Mouse (Mus musculus): ENCODE data around the gene Xlr5a. TPM values are rescaled to one million over a fixed set of nuclear protein-coding genes. Genes with fewer than 3 reads are reported as not detected.
"Not testable (repeated sequence)": the region's sequence is repeated elsewhere in the genome, so short reads cannot be mapped to it uniquely, and the experiment has no call there.

Xlr5a gene
- polyA plus RNA-seq, 1 experiment from 2014 or later, result 0.40 TPM

DNA sequence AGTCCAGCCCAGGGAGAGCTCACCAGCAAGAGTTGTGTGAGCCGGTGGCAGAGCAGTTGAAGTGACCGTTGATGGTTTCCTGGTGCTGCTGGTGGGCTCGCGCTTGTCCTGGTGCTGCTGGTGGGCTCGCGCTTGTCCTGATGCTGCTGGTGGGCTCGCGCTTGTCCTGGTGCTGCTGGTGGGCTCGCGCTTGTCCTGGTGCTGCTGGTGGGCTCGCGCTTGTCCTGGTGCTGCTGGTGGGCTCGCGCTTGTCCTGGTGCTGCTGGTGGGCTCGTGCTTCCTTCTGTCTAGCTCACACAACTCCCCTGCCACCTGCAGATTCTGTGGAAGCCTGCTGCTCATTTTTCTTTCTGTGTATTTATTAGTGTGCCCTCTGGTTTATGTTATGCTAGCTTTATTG is 115.9 kb downstream of the Xlr5a start, which contains the start of gene Spin2d:
Gene Spin2d, minus strand, starts transcription at position 101 of the 400 bp plus-strand sequence.
- H3K27ac ChIP-seq (ENCODE audit: low read length); H3K36me3 ChIP-seq (ENCODE audit: control insufficient read depth, insufficient read depth, low read length); H3K27me3 ChIP-seq (replicated peaks; ENCODE audit: control insufficient read depth, insufficient read depth, low read length); H3K9me3 ChIP-seq (ENCODE audit: control insufficient read depth, low read length); ATAC-seq; H3K4me3 ChIP-seq (ENCODE audit: low read length); H3K9ac ChIP-seq (ENCODE audit: low read depth, low read length); H3K4me2 ChIP-seq (ENCODE audit: low read depth, low read length); H3K4me1 ChIP-seq (ENCODE audit: control insufficient read depth, insufficient read depth, low read length): not testable (repeated sequence)
- WGBS, result 78% methylated on average over 6 of the region's 15 CpGs

DNA sequence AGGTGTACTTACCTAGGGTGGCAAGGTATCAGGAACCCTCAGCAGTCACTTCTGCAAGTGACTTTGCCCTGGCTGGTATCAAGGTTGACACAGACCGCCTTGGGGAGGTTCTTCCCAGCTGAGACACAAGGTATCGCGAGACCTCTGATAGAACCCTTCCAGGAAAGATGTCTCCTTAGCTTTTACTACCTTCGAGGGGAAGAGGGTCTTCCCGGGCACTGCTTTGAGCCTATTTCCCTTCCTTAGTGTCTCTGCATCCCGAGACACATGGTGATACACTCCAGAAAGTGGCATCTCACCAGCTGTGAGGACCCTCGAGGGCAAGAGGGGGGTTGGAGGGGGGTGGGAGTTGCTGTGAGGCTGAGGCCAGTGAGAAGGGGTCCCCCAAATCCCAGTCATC is 143.4 kb downstream of the Xlr5a start, which contains the start of gene DXBay18:
Gene DXBay18, minus strand, starts transcription at position 101 of the 400 bp plus-strand sequence.
- not testable (repeated sequence) for H3K9me3 ChIP-seq (ENCODE audit: control insufficient read depth, low read length); H3K4me1 ChIP-seq (ENCODE audit: control insufficient read depth, insufficient read depth, low read length); H3K36me3 ChIP-seq (ENCODE audit: control insufficient read depth, insufficient read depth, low read length); H3K4me2 ChIP-seq (ENCODE audit: low read depth, low read length); ATAC-seq; H3K27me3 ChIP-seq (replicated peaks; ENCODE audit: control insufficient read depth, insufficient read depth, low read length); H3K27ac ChIP-seq (ENCODE audit: low read length); H3K4me3 ChIP-seq (ENCODE audit: low read length); H3K9ac ChIP-seq (ENCODE audit: low read depth, low read length)
- WGBS, result no CpG with 5 or more reads among the region's 7 CpGs

DNA sequence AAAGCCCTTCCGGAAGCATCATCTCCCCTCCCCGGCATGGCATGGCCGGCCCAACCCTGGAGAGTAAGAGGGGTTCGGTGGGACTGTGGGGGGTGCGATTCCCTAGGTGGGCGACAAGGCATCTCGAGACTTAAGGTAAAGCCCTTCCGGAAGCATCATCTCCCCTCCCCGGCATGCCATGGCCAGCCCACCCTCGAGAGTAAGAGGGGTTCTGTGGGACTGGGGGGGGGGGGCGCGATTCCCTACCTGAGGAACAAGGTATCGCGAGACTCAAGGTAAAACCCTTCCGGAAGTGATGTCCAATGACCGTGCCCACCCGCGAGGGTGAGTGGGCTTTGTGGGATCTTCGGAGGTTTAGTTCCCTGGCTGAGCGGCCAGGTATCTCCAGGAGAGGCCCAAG is 144.3 kb downstream of the Xlr5a start, which contains the start of gene Xlr5b:
Gene Xlr5b, plus strand, starts transcription at position 301 of the 400 bp plus-strand sequence.
- not testable (repeated sequence) for ATAC-seq; H3K36me3 ChIP-seq (ENCODE audit: control insufficient read depth, insufficient read depth, low read length); H3K4me3 ChIP-seq (ENCODE audit: low read length); H3K27me3 ChIP-seq (replicated peaks; ENCODE audit: control insufficient read depth, insufficient read depth, low read length); H3K27ac ChIP-seq (ENCODE audit: low read length); H3K9ac ChIP-seq (ENCODE audit: low read depth, low read length); H3K9me3 ChIP-seq (ENCODE audit: control insufficient read depth, low read length); H3K4me2 ChIP-seq (ENCODE audit: low read depth, low read length); H3K4me1 ChIP-seq (ENCODE audit: control insufficient read depth, insufficient read depth, low read length)
- no CpG with 5 or more reads among the region's 20 CpGs for WGBS

DNA sequence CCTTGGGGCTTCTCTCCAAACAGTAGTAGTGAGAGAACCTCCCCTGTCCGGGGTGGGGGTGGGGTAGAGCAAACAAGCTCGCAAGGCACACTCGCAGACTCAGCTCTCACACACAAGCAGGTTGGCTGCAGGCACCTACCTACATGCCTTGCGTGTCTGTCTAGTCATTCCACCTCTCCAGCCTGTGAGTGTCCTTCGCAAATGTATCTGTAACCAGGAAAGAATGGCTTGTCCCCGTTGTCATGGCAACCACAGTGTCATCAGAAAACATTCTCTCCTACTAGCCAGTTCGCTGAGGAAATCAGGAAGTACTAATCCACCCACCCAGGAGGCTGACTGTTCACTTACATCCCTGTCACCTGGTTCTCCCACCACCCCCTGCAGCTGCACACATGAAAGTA is 149.6 kb downstream of the Xlr5a start:
- not testable (repeated sequence) for H3K4me3 ChIP-seq (ENCODE audit: low read length); H3K27me3 ChIP-seq (replicated peaks; ENCODE audit: control insufficient read depth, insufficient read depth, low read length); H3K27ac ChIP-seq (ENCODE audit: low read length); H3K9ac ChIP-seq (ENCODE audit: low read depth, low read length); H3K9me3 ChIP-seq (ENCODE audit: control insufficient read depth, low read length); H3K4me1 ChIP-seq (ENCODE audit: control insufficient read depth, insufficient read depth, low read length); H3K36me3 ChIP-seq (ENCODE audit: control insufficient read depth, insufficient read depth, low read length); H3K4me2 ChIP-seq (ENCODE audit: low read depth, low read length)
- WGBS, result no CpG with 5 or more reads among the region's 7 CpGs
- ATAC-seq, result peak; percentile 59

DNA sequence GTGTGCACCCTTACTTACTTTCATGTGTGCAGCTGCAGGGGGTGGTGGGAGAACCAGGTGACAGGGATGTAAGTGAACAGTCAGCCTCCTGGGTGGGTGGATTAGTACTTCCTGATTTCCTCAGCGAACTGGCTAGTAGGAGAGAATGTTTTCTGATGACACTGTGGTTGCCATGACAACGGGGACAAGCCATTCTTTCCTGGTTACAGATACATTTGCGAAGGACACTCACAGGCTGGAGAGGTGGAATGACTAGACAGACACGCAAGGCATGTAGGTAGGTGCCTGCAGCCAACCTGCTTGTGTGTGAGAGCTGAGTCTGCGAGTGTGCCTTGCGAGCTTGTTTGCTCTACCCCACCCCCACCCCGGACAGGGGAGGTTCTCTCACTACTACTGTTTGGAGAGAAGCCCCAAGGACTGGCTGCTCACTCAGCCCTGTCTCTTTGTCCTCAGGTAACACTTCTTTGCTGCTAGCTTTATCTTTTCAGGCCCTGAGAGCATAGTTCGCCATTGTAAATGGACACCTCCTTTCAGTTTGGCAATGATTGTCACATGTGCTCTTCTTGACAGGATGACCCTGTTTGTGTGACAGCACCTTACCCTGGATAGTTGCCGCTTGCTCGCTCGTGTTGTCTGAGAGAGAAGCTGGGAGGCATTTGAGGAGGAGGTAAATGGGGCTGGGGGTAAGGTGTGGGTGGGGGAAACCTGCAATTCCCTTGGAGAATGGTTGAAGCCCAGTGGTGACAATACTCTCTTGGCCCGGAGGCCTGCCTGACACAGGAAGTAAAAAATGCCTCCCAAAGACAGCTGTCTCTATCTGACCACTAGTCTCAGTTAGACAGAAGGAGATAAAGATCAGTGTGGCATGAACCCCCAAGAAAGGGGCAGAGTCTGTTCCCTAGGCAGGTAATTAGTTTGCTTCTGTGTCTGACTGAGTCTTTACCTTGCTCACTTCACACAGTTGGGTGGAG is 169.6 kb downstream of the Xlr5a start:
- H3K4me2 ChIP-seq (ENCODE audit: low read depth, low read length); H3K27ac ChIP-seq (ENCODE audit: low read length); H3K9ac ChIP-seq (ENCODE audit: low read depth, low read length); H3K4me3 ChIP-seq (ENCODE audit: low read length); H3K36me3 ChIP-seq (ENCODE audit: control insufficient read depth, insufficient read depth, low read length); H3K4me1 ChIP-seq (ENCODE audit: control insufficient read depth, insufficient read depth, low read length); H3K27me3 ChIP-seq (replicated peaks; ENCODE audit: control insufficient read depth, insufficient read depth, low read length); H3K9me3 ChIP-seq (ENCODE audit: control insufficient read depth, low read length): not testable (repeated sequence)
- peak; percentile 77 for ATAC-seq
- WGBS, result no CpG with 5 or more reads among the region's 12 CpGs

DNA sequence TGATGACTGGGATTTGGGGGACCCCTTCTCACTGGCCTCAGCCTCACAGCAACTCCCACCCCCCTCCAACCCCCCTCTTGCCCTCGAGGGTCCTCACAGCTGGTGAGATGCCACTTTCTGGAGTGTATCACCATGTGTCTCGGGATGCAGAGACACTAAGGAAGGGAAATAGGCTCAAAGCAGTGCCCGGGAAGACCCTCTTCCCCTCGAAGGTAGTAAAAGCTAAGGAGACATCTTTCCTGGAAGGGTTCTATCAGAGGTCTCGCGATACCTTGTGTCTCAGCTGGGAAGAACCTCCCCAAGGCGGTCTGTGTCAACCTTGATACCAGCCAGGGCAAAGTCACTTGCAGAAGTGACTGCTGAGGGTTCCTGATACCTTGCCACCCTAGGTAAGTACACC is 176.0 kb downstream of the Xlr5a start, which contains the start of gene Gm14685:
Gene Gm14685, plus strand, starts transcription at position 301 of the 400 bp plus-strand sequence.
- ATAC-seq; H3K4me3 ChIP-seq (ENCODE audit: low read length); H3K36me3 ChIP-seq (ENCODE audit: control insufficient read depth, insufficient read depth, low read length); H3K4me2 ChIP-seq (ENCODE audit: low read depth, low read length); H3K27me3 ChIP-seq (replicated peaks; ENCODE audit: control insufficient read depth, insufficient read depth, low read length); H3K27ac ChIP-seq (ENCODE audit: low read length); H3K9me3 ChIP-seq (ENCODE audit: control insufficient read depth, low read length); H3K4me1 ChIP-seq (ENCODE audit: control insufficient read depth, insufficient read depth, low read length); H3K9ac ChIP-seq (ENCODE audit: low read depth, low read length): not testable (repeated sequence)
- no CpG with 5 or more reads among the region's 7 CpGs for WGBS

DNA sequence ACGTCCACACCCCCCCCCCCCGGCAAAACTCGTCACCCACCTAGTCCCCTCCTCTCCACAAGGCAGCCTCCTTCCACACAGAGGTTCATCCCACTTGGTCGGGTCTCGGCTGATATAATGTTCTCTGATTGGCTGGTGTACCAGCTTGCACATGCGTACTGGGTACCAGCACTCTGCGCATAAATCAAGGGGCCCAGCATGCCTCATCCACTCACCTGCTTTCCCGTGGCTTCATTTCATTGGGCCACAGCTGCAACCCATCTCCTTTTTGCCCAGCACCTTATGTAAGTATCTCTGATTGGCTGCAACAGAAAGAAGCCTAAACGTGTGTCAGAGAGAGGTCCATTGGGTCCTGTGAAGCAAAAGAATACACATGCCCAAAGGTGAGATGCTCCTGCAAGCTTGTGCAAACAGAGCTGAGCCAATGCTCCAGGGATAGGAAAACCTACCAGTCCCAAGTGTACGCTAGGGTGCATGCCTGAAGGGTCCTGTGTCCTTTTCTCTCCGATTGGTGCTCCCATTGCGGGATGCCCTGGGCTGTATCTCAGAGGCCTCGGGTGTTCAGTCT is 195.8 kb downstream of the Xlr5a start, which contains the start of gene Xlr3a:
Gene Xlr3a, minus strand, starts transcription at position 155 of the 568 bp plus-strand sequence.
- not testable (repeated sequence) for H3K9me3 ChIP-seq (ENCODE audit: control insufficient read depth, low read length); ATAC-seq; H3K9ac ChIP-seq (ENCODE audit: low read depth, low read length); H3K4me3 ChIP-seq (ENCODE audit: low read length); H3K27me3 ChIP-seq (replicated peaks; ENCODE audit: control insufficient read depth, insufficient read depth, low read length); H3K27ac ChIP-seq (ENCODE audit: low read length); H3K4me2 ChIP-seq (ENCODE audit: low read depth, low read length); H3K36me3 ChIP-seq (ENCODE audit: control insufficient read depth, insufficient read depth, low read length); H3K4me1 ChIP-seq (ENCODE audit: control insufficient read depth, insufficient read depth, low read length)
- WGBS, result 68% methylated on average over 13 of the region's 13 CpGs

DNA sequence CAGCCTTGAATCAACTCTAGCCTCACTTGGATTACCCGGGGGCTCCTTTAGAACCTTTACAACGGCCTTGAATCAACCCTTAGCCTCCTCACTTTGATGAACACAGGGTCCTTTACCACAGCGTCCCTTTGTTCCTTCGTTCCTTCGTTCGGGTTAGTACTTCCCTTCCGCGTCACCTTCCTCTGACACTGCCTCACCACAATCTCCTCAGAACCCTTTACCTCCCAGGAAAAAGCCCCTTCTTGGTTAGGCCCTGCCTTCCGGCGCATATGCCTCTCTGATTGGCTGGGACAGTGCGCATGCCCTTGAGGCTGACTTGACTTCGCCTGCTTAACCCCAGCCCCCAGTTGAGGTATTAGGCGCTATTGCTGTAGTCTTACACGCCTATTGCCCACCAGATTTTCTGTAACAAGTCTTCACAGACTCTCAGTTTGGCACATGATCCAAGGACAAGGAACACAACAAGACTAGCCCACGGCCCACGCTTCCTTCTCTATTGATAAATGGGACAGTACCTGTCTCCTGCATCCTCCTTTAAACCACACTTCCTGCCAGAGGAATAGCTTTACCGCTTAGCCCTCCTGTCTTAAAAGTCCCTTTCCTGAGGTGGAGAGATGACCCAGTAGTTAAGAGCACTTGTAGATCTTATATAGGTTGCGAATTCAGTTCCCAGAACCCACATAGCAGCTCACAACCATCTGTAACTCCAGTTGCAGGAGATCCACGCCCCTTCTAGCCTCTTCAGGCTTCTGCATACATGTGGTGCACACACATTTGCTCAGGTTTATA is 210.3 kb downstream of the Xlr5a start, which contains the start of gene Xlr4a:
Gene Xlr4a, minus strand, starts transcription at position 212 of the 789 bp plus-strand sequence.
- not testable (repeated sequence) for H3K27me3 ChIP-seq (replicated peaks; ENCODE audit: control insufficient read depth, insufficient read depth, low read length); H3K36me3 ChIP-seq (ENCODE audit: control insufficient read depth, insufficient read depth, low read length); ATAC-seq; H3K27ac ChIP-seq (ENCODE audit: low read length); H3K4me3 ChIP-seq (ENCODE audit: low read length); H3K4me1 ChIP-seq (ENCODE audit: control insufficient read depth, insufficient read depth, low read length); H3K4me2 ChIP-seq (ENCODE audit: low read depth, low read length); H3K9me3 ChIP-seq (ENCODE audit: control insufficient read depth, low read length); H3K9ac ChIP-seq (ENCODE audit: low read depth, low read length)
- WGBS, result 79% methylated on average over 17 of the region's 19 CpGs

DNA sequence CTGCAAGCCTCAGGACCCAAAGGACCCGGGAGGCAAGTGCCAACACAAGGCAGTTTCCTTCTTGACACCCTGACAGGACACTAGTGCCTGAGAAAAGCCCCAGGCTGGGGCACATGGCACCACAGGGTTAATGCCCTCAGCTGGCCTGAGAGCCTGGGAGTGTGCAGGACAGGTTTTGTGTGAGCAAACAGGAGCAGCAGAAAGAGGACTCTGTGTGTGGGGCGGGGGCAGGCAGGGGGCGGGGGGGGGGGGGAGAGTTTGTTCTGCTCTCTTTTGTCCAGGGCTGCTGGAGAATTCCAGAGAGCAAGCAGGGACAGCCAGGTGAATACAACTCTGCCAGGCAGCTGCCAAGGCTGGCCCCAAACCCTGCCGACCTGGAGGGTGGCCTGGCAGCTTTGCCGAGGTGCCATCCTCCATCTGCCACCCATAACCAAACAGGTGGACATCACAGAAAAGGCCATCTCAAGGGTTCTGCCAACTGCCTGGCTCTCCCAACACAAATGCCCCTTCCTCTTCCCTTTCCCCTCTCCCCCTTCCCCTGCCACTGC is 225.9 kb downstream of the Xlr5a start:
- 88% methylated on average over 1 of the region's 5 CpGs for WGBS
- not testable (repeated sequence) for H3K4me1 ChIP-seq (ENCODE audit: control insufficient read depth, insufficient read depth, low read length); H3K27ac ChIP-seq (ENCODE audit: low read length); H3K9ac ChIP-seq (ENCODE audit: low read depth, low read length); H3K4me3 ChIP-seq (ENCODE audit: low read length); H3K36me3 ChIP-seq (ENCODE audit: control insufficient read depth, insufficient read depth, low read length); ATAC-seq; H3K27me3 ChIP-seq (replicated peaks; ENCODE audit: control insufficient read depth, insufficient read depth, low read length); H3K4me2 ChIP-seq (ENCODE audit: low read depth, low read length); H3K9me3 ChIP-seq (ENCODE audit: control insufficient read depth, low read length)
